Mouse (Mus musculus) brain, embryonic 14.5 days (tissue): ENCODE data around the gene Cep112.

Experiments used
- CTCF ChIP-seq: fragments of 200-500 bp; IDR thresholded peaks from 2 replicates; pipeline ENCODE4 v1.5.1; 2012; ENCODE audit warnings: inconsistent platforms, mild to moderate bottlenecking, moderate library complexity, borderline replicate concordance; ENCODE audit not compliant: insufficient read depth, insufficient read length; ENCODE audit errors: extremely low read depth
- POLR2A ChIP-seq: fragments of 200-500 bp; IDR thresholded peaks from 2 replicates; pipeline ENCODE4 v1.6.1; 2012; ENCODE audit warnings: mild to moderate bottlenecking, inconsistent platforms, borderline replicate concordance; ENCODE audit not compliant: poor library complexity, insufficient read depth, insufficient read length, severe bottlenecking; ENCODE audit errors: extremely low read depth

- TF ChIP-seq POLR2A (no peak), CTCF (no peak)
Measured at GRCm38 (mm10) chr11:108897034-108897433, 472.0 kb downstream of the Cep112 start.
